Mouse (Mus musculus): ENCODE results near the gene Rassf1. TPM values are rescaled to one million over a fixed set of nuclear protein-coding genes. Genes with fewer than 3 reads are reported as not detected.

The Rassf1 gene
- 43.4 and 45.4 TPM in 2 replicates for polyA plus RNA-seq (2015; fragmentation: Nextera tagmentation; extraction: Ambion mirVana)

DNA sequence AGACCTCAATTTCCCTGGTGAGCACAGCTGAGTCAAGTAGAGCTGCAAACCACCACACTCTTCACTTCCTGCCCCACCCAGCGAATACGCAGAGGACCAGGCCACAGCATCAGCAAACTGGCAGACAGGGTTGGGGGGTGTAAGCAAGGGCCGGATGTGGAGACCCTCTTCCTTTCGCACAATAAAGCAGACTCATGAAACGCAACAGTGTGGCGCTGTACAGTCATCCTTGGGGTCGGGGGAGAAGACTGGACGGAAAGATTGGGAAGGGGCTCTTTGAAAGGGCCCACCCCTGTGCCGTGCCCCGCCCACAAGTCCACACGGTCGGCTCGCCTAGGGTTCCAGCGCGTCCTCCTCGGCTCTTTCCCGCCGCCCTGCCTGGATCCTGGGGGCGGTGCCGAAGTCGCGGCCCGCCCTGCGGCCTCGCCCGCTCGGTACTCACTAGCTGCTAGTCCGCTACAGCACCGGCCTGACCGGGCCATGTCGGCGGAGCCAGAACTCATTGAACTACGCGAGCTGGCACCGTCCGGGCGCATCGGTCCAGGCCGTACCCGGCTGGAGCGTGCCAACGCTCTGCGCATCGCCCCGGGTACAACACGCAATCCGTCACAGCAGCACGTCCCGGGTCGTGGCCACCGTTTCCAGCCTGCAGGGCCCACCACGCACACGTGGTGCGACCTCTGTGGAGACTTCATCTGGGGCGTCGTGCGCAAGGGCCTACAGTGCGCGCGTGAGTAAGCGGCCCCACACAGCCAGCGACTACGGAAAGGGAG, at the start of gene Rassf1:
Rassf1 (plus strand) TSS at position 439 of the 773 bp plus-strand sequence.
- Histone ChIP-seq H3K4me2 (ENCODE audit: low read length) (peak within 1 kb of the TSS; percentile 72), H3K9me3 (ENCODE audit: control insufficient read depth, low read length) (no peaks in the 10 kb centered on the region), H3K4me3 (replicated peaks; ENCODE audit: low read length) (peak within 1 kb of the TSS; percentile 45), H3K27ac (ENCODE audit: low read length) (no peak within 1 kb of the TSS), H3K4me1 (replicated peaks; ENCODE audit: control insufficient read depth, insufficient read depth, low read length) (peaks cover 50% of the 10 kb centered on the region), H3K27me3 (replicated peaks; ENCODE audit: control insufficient read depth, insufficient read depth, low read length) (peaks cover 32% of the 10 kb centered on the region), H3K9ac (replicated peaks; ENCODE audit: low read depth, low read length) (peak within 1 kb of the TSS; percentile 65), H3K36me3 (ENCODE audit: control insufficient read depth, insufficient read depth) (no peaks in the 10 kb centered on the region)
- no peak for ATAC-seq
- under 1% methylated on average over 63 of the region's 63 CpGs for WGBS

DNA sequence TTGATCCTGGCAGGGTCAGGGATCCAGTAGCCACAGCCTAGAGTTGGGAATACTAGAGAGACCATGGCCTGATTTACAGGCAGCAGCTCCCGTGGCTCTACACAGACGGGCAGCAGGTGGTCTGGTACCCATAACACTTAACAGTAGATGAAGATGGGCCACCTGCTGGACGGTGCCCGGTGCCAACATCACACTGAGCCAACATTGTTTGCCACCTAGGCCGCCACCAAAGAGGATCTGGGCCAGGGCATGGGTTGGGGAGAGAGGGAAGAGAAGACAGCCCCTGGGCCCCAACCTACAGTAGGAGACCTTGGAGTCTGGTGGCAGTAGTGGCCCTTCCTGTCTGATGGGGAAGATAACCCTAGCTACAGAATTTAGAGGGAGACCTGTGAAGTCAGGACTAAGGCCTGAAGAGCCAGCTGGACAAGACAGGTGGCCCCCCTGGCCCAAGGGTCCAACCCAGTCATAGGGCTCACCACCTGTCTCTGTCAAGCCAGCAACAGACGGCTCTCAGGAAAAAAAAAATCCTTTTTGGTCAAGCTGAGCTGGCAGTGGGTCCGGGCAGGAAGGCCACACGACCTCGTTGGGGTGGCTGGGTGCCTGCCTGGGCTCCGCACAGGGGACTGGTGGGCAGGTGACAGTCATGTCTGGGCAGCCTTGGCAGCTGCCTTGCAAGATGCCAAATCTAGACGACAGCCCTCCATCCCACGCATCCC, 49.1 kb upstream of the Rassf1 start:
- Histone ChIP-seq H3K27me3 (replicated peaks; ENCODE audit: control insufficient read depth, insufficient read depth, low read length) (no peaks in the 10 kb centered on the region), H3K9ac (replicated peaks; ENCODE audit: low read depth, low read length) (no peak overlapping the region), H3K9me3 (ENCODE audit: control insufficient read depth, low read length) (no peaks in the 10 kb centered on the region), H3K4me1 (replicated peaks; ENCODE audit: control insufficient read depth, insufficient read depth, low read length) (peaks cover 28% of the 10 kb centered on the region), H3K4me2 (ENCODE audit: low read length) (no peak overlapping the region), H3K4me3 (replicated peaks; ENCODE audit: low read length) (no peak overlapping the region), H3K27ac (ENCODE audit: low read length) (no peak overlapping the region), H3K36me3 (ENCODE audit: control insufficient read depth, insufficient read depth) (no peaks in the 10 kb centered on the region)
- WGBS = 72% methylated on average over 12 of the region's 12 CpGs
- ATAC-seq = no peak

DNA sequence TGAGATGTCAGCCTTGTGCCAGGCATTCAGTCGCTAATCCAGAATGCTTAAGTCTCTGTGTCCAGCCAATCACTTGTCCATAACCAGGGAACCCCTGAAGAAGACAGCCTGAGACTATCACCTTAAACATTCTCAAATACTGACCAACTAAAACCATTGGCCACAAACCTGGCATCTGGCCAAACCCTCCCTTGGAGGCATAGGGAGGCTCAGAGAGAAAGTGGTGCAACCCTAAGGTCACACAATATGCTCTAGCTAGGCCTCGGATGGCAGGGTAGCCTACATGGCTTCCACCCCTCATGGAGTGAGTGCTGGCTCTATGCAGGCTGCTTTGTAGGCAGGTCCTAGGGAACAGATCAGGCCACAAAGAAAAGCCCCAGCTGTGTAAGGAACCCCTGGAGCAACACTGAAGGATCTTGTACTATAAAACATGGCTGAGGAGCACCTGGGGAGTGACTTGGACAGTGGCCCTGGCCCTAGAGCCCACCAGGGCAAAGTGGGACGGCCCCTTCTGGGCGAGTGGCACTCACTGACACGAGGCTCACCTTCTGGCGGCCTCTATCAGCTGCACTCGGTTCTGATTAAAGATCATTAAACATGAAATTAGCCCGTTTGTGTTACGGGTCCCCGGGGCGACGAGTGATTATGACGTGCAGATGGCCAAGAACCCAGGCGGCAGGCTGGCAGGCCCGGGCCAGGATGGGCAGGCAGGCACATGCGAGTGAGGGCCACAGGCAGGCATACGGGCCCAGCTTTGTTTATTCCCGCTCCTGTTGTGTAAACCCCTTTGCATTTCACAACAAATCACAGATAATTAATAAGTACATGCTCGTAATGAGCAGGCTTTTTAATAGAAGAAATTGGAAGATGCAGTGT, 46.5 kb upstream of the Rassf1 start:
- Histone ChIP-seq H3K9me3 (ENCODE audit: control insufficient read depth, low read length) (no peaks in the 10 kb centered on the region), H3K36me3 (ENCODE audit: control insufficient read depth, insufficient read depth) (no peaks in the 10 kb centered on the region), H3K27ac (ENCODE audit: low read length) (0 out of 2 replicates have a peak overlapping the region, but pooled peaks have one; percentile 49), H3K4me2 (ENCODE audit: low read length) (no peak overlapping the region), H3K4me3 (replicated peaks; ENCODE audit: low read length) (no peak overlapping the region), H3K9ac (replicated peaks; ENCODE audit: low read depth, low read length) (no peak overlapping the region), H3K4me1 (replicated peaks; ENCODE audit: control insufficient read depth, insufficient read depth, low read length) (peaks cover 50% of the 10 kb centered on the region), H3K27me3 (replicated peaks; ENCODE audit: control insufficient read depth, insufficient read depth, low read length) (no peaks in the 10 kb centered on the region)
- WGBS = 30% methylated on average over 19 of the region's 19 CpGs
- ATAC-seq = peak; percentile 59

DNA sequence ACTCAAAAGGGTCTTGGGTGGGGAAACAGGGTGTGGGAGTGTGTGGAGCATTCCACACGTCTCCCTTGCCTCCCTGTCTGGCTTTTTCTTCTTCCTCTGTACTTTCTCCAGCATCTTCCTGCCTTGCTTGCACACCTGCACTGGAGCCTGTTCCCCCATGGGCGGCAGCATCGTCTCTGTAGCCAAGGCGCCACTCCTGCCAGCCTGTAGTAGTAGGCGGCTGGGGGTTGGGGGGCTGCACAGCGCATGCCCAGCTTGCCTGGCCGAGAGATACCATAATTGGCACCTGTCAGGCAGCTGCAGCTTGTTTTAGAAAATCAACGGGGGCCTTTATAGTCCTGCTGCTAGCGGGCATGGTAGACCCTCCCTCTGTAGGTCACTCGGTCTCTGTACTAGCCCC, 43.1 kb upstream of the Rassf1 start:
- Histone ChIP-seq H3K27ac (ENCODE audit: low read length) (peak overlapping the region; percentile 39), H3K9ac (replicated peaks; ENCODE audit: low read depth, low read length) (no peak overlapping the region), H3K9me3 (ENCODE audit: control insufficient read depth, low read length) (no peaks in the 10 kb centered on the region), H3K4me1 (replicated peaks; ENCODE audit: control insufficient read depth, insufficient read depth, low read length) (peaks cover 64% of the 10 kb centered on the region), H3K36me3 (ENCODE audit: control insufficient read depth, insufficient read depth) (no peaks in the 10 kb centered on the region), H3K27me3 (replicated peaks; ENCODE audit: control insufficient read depth, insufficient read depth, low read length) (no peaks in the 10 kb centered on the region), H3K4me3 (replicated peaks; ENCODE audit: low read length) (no peak overlapping the region), H3K4me2 (ENCODE audit: low read length) (no peak overlapping the region)
- ATAC-seq = peak; percentile 68
- 33% methylated on average over 10 of the region's 10 CpGs for WGBS

DNA sequence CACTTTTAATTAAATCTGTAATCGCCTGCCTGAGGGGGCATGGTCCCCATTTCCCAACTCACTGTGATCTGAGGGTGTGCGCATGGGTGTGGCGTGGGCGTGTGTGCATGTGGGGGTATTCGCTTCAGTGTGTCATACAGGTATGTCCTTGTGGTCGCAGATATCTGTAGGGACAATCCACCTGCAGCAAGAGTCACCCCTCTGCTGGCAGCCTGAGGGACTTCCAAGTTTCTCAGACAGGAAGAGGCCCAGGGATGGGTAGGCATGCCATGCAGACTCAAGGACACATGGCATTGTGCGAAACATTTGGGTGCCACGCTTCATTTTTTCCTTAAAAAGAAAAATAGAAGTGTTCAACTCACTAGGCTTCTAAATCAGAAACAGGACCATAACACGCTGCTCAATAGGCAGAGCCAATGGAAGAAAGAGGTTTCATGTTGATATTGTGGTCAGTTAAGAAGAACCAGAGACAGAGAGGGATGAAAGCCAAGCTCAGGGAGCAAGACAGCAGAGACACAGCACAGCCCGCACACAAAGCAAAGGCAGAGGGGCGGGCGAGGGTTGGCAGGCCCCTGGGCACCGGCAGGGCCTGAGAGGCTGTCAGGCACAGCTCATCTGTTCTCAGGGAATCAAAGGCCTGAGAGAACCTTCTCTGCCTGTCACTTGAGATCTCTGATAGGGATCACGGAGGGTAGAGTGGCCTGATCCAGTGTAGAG, 40.8 kb upstream of the Rassf1 start:
- Histone ChIP-seq H3K4me3 (replicated peaks; ENCODE audit: low read length) (no peak overlapping the region), H3K27ac (ENCODE audit: low read length) (no peak overlapping the region), H3K9ac (replicated peaks; ENCODE audit: low read depth, low read length) (no peak overlapping the region), H3K9me3 (ENCODE audit: control insufficient read depth, low read length) (no peaks in the 10 kb centered on the region), H3K4me1 (replicated peaks; ENCODE audit: control insufficient read depth, insufficient read depth, low read length) (peaks cover 54% of the 10 kb centered on the region), H3K4me2 (ENCODE audit: low read length) (no peak overlapping the region), H3K27me3 (replicated peaks; ENCODE audit: control insufficient read depth, insufficient read depth, low read length) (no peaks in the 10 kb centered on the region), H3K36me3 (ENCODE audit: control insufficient read depth, insufficient read depth) (no peaks in the 10 kb centered on the region)
- 83% methylated on average over 14 of the region's 14 CpGs for WGBS
- ATAC-seq = no peak

DNA sequence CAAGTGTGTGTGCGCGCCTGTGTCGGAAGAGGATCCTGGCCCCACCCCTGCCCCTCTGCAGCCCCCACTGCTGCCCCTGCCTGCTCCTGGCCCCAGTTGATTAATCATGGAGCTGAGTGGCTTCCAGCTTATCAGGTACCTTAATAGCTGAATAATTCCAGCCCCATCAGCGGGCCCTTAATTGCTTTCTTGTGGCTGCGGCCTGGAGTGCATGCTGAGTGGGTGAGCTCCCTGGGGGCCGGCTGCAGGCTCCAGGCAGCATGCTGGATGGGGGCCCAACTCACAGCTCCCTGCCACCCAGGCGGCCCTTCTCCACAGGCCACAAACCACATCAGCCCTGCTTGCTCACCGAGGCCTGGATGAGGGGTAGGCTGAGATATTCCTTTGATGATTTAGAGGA, 39.9 kb upstream of the Rassf1 start:
- no peak overlapping the region for H3K9ac ChIP-seq (replicated peaks; ENCODE audit: low read depth, low read length)
- no peaks in the 10 kb centered on the region for H3K9me3 ChIP-seq (ENCODE audit: control insufficient read depth, low read length)
- no peak for ATAC-seq
- no peak overlapping the region for H3K4me3 ChIP-seq (replicated peaks; ENCODE audit: low read length)
- WGBS = 40% methylated on average over 8 of the region's 8 CpGs
- no peak overlapping the region for H3K27ac ChIP-seq (ENCODE audit: low read length)
- H3K36me3 ChIP-seq (ENCODE audit: control insufficient read depth, insufficient read depth) = no peaks in the 10 kb centered on the region
- H3K4me1 ChIP-seq (replicated peaks; ENCODE audit: control insufficient read depth, insufficient read depth, low read length) = peaks cover 47% of the 10 kb centered on the region
- no peak overlapping the region for H3K4me2 ChIP-seq (ENCODE audit: low read length)
- no peaks in the 10 kb centered on the region for H3K27me3 ChIP-seq (replicated peaks; ENCODE audit: control insufficient read depth, insufficient read depth, low read length)

DNA sequence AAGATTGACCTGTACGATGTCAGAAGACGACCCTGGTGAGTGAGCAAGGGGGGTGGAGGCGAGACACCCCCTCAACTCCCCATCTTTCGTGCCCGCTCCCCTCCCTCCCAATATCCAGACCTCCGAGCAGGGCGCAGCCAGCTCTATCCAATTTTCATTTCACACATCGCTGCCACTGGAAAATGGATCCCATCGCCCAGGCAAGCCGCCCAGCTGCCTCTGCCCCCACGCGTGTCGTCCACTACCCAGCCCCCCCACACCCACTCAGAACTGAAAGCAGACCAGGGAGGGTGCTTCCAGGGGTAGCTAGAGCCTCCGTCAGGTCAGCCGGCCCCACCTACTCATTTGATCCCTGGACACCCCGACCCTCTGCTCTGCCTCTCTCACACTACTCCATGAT, 39.0 kb upstream of the Rassf1 start:
- peaks cover 38% of the 10 kb centered on the region for H3K4me1 ChIP-seq (replicated peaks; ENCODE audit: control insufficient read depth, insufficient read depth, low read length)
- H3K9ac ChIP-seq (replicated peaks; ENCODE audit: low read depth, low read length) = no peak overlapping the region
- no peaks in the 10 kb centered on the region for H3K36me3 ChIP-seq (ENCODE audit: control insufficient read depth, insufficient read depth)
- no peak for ATAC-seq
- WGBS = 32% methylated on average over 16 of the region's 16 CpGs
- no peaks in the 10 kb centered on the region for H3K9me3 ChIP-seq (ENCODE audit: control insufficient read depth, low read length)
- H3K27ac ChIP-seq (ENCODE audit: low read length) = no peak overlapping the region
- H3K4me2 ChIP-seq (ENCODE audit: low read length) = no peak overlapping the region
- no peak overlapping the region for H3K4me3 ChIP-seq (replicated peaks; ENCODE audit: low read length)
- H3K27me3 ChIP-seq (replicated peaks; ENCODE audit: control insufficient read depth, insufficient read depth, low read length) = no peaks in the 10 kb centered on the region

DNA sequence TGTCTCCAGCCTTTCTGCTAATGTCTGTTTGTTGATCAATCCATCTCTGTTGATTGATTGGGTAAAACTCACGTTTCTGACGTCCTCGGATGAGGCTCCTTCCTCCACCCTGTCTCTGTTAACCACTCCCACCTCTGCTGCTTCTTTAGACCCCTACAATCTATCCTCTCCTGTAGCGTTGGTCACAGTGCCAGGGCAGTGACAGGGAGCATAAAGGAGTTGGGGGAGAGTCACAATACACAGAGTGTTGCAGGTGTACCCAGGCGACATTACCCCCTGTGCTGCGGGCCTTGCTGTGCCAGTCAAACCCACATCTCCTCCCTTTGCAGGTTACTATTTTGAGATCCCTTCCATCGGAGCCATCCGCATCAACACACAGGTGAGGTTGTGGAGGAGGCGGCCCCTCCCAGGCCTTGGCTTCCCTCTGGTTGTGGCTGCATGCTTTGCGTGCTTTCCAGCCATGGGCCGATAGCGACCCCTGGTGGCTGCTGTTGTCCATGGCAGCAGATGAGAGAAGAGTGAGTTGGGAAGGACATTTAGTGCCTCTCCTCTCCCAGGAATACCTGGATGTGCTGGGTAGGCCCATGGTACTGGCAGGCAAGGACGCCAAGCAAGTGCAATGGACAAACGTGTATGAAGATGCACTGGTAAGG, 36.9 kb upstream of the Rassf1 start:
- no peaks in the 10 kb centered on the region for H3K27me3 ChIP-seq (replicated peaks; ENCODE audit: control insufficient read depth, insufficient read depth, low read length)
- 20% methylated on average over 14 of the region's 14 CpGs for WGBS
- H3K36me3 ChIP-seq (ENCODE audit: control insufficient read depth, insufficient read depth) = no peaks in the 10 kb centered on the region
- no peaks in the 10 kb centered on the region for H3K9me3 ChIP-seq (ENCODE audit: control insufficient read depth, low read length)
- H3K4me2 ChIP-seq (ENCODE audit: low read length) = no peak overlapping the region
- no peak overlapping the region for H3K4me3 ChIP-seq (replicated peaks; ENCODE audit: low read length)
- peaks cover 18% of the 10 kb centered on the region; the same call in 1 of the 2 replicates for H3K4me1 ChIP-seq (replicated peaks; ENCODE audit: control insufficient read depth, insufficient read depth, low read length)
- H3K27ac ChIP-seq (ENCODE audit: low read length) = no peak overlapping the region
- ATAC-seq = peak; percentile 64
- H3K9ac ChIP-seq (replicated peaks; ENCODE audit: low read depth, low read length) = 0 out of 2 replicates have a peak overlapping the region, but pooled peaks have one; percentile 19

Data from forebrain, embryonic 16.5 days (tissue).